Mouse (Mus musculus): ENCODE data around the gene Clpb.

DNA sequence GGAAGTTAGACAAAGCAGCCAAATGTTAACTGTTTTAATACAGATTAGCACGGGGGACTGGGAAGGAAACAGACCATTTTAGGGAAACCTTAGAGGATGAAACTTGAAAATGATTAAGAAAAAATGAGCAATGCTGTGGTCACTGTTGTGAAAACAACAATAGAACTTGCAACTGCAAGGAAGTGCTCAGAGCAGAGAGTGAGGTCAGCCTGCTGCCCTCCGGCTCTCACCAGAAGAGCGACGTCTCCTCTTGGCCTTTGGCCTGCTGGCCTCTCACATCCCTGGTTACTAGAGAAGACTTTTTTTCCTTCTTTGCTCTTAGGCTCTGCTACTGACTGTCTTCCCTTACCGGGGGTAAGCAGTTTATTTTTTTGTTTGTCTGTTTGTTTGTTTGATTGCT lies 19.5 kb downstream of the Clpb start:
- TF ChIP-seq CTCF (IDR thresholded peaks at IDR 0.05; ENCODE audit: extremely low read depth, insufficient read length, insufficient replicate concordance, low read depth, low read length) (no peak), POLR2A (IDR thresholded peaks at IDR 0.05; ENCODE audit: low read depth, low read length) (no peak)
